ENCODE assay signal across 17 mouse cellular contexts in genomic region chr16:43253077-43253476, GRCm38 (mm10).
DNase-seq lines count a peak whose midpoint lies in the region; ATAC-seq lines count a peak whose summit lies in the region.
"Had no signal": no experiment of that assay in that cellular context is flagged by ENCODE, and none has a peak within 500 bp of the region (broad histone marks: within the 10 kb centered on the region; RNA-seq: fewer than 3 reads in every experiment).

No protein-coding gene starts in this region.

- no peaks in the 10 kb centered on the region for H3K36me3 ChIP-seq in forebrain, embryonic 13.5 days (ENCODE audit: poor library complexity, severe bottlenecking)
- H3K36me3 ChIP-seq in hindbrain, embryonic 11.5 days (ENCODE audit: control insufficient read depth, insufficient read depth, low read length): no peaks in the 10 kb centered on the region
- no peaks in the 10 kb centered on the region for H3K36me3 ChIP-seq in midbrain, embryonic 11.5 days (ENCODE audit: control insufficient read depth, insufficient read depth, low read length)
- H3K36me3 ChIP-seq: embryonic facial prominence, embryonic 12.5 days; hindbrain, embryonic 13.5 days; limb, embryonic 15.5 days had no signal

- H3K4me2 ChIP-seq in forebrain, embryonic 13.5 days: no peak overlapping the region
- H3K4me2 ChIP-seq in hindbrain, embryonic 11.5 days (replicated peaks; ENCODE audit: low read depth, low read length): no peak overlapping the region
- H3K4me2 ChIP-seq in midbrain, embryonic 11.5 days: no peak overlapping the region
- H3K4me2 ChIP-seq: embryonic facial prominence, embryonic 12.5 days; hindbrain, embryonic 13.5 days; limb, embryonic 15.5 days had no signal

- no peak overlapping the region for H3K9ac ChIP-seq in forebrain, embryonic 13.5 days
- H3K9ac ChIP-seq in hindbrain, embryonic 11.5 days (ENCODE audit: low read depth, low read length): no peak overlapping the region
- no peak overlapping the region for H3K9ac ChIP-seq in midbrain, embryonic 11.5 days (ENCODE audit: low read length)
- H3K9ac ChIP-seq: embryonic facial prominence, embryonic 12.5 days; hindbrain, embryonic 13.5 days; limb, embryonic 15.5 days had no signal

- 0 out of 2 replicates have a peak, but pooled peaks have one; percentile 23 for ATAC-seq in frontal cortex, adult (ENCODE audit: low TSS enrichment)
- ATAC-seq in forebrain, embryonic 13.5 days: no peak
- ATAC-seq in hindbrain, embryonic 11.5 days (ENCODE audit: low FRiP score): no peak
- ATAC-seq in midbrain, embryonic 11.5 days (ENCODE audit: low FRiP score): no peak
- ATAC-seq: intestine, postnatal 0 days had no signal

- DNase-seq in frontal cortex, postnatal 25 days (ENCODE audit: low spot score in 2 of 2): no peak
- DNase-seq in 3T3-L1 (ENCODE audit: low read depth, low spot score): peak; percentile 94
- DNase-seq in Muller cell, postnatal 12 days (ENCODE audit: inconsistent ontology term): peak; percentile 92
- peak; percentile 42 to 60 for DNase-seq in adrenal gland, postnatal 36 days
- DNase-seq in hindbrain, embryonic 11.5 days (ENCODE audit: low spot score): no peak
- DNase-seq in midbrain, embryonic 11.5 days (ENCODE audit: low spot score, missing footprints): no peak
- DNase-seq: cerebellum, adult 11-12 months; kidney, postnatal 10 days; layer of hippocampus, adult 9-11 months; lung, adult 2 months had no signal

- H3K27ac ChIP-seq in forebrain, embryonic 13.5 days: no peak overlapping the region
- no peak overlapping the region for H3K27ac ChIP-seq in hindbrain, embryonic 11.5 days (ENCODE audit: low read depth, low read length)
- no peak overlapping the region for H3K27ac ChIP-seq in midbrain, embryonic 11.5 days (ENCODE audit: low read depth, low read length)
- H3K27ac ChIP-seq: embryonic facial prominence, embryonic 12.5 days; hindbrain, embryonic 13.5 days; limb, embryonic 15.5 days had no signal

- WGBS in forebrain, embryonic 13.5 days: 52% methylated on average over 2 of the region's 2 CpGs
- 46% methylated on average over 2 of the region's 2 CpGs for WGBS in hindbrain, embryonic 11.5 days
- 60% methylated on average over 2 of the region's 2 CpGs for WGBS in midbrain, embryonic 11.5 days

- H3K9me3 ChIP-seq in forebrain, embryonic 13.5 days (replicated peaks): no peaks in the 10 kb centered on the region
- no peaks in the 10 kb centered on the region for H3K9me3 ChIP-seq in hindbrain, embryonic 11.5 days (ENCODE audit: control insufficient read depth, low read length)
- H3K9me3 ChIP-seq in midbrain, embryonic 11.5 days (ENCODE audit: control insufficient read depth, low read length): no peaks in the 10 kb centered on the region
- H3K9me3 ChIP-seq: embryonic facial prominence, embryonic 12.5 days; hindbrain, embryonic 13.5 days; limb, embryonic 15.5 days; megakaryocyte, embryonic 14.5 days had no signal

- no peaks in the 10 kb centered on the region for H3K4me1 ChIP-seq in forebrain, embryonic 13.5 days
- no peaks in the 10 kb centered on the region for H3K4me1 ChIP-seq in hindbrain, embryonic 11.5 days (replicated peaks; ENCODE audit: control insufficient read depth, insufficient read depth, low read length)
- 0 out of 2 replicates have a peak, but pooled peaks cover 2% of the 10 kb centered on the region for H3K4me1 ChIP-seq in midbrain, embryonic 11.5 days (ENCODE audit: control insufficient read depth, insufficient read depth, low read length)
- H3K4me1 ChIP-seq: embryonic facial prominence, embryonic 12.5 days; hindbrain, embryonic 13.5 days; limb, embryonic 15.5 days; megakaryocyte, embryonic 14.5 days had no signal

- no peak overlapping the region for H3K4me3 ChIP-seq in forebrain, embryonic 13.5 days
- H3K4me3 ChIP-seq in hindbrain, embryonic 11.5 days (ENCODE audit: low read depth, low read length): no peak overlapping the region
- H3K4me3 ChIP-seq in midbrain, embryonic 11.5 days (ENCODE audit: low read depth, low read length): no peak overlapping the region
- H3K4me3 ChIP-seq: embryonic facial prominence, embryonic 12.5 days; hindbrain, embryonic 13.5 days; limb, embryonic 15.5 days; megakaryocyte, embryonic 14.5 days had no signal

- H3K27me3 ChIP-seq in forebrain, embryonic 13.5 days: no peaks in the 10 kb centered on the region
- H3K27me3 ChIP-seq in hindbrain, embryonic 11.5 days (ENCODE audit: control insufficient read depth, insufficient read depth, low read length): no peaks in the 10 kb centered on the region
- no peaks in the 10 kb centered on the region for H3K27me3 ChIP-seq in midbrain, embryonic 11.5 days (ENCODE audit: control insufficient read depth, insufficient read depth, low read length)
- H3K27me3 ChIP-seq: embryonic facial prominence, embryonic 12.5 days; hindbrain, embryonic 13.5 days; limb, embryonic 15.5 days; megakaryocyte, embryonic 14.5 days had no signal

Comparison
In these comparisons a context has a peak if more than half of its experiments do, and no peak if none do; other contexts are left out.
1. DNase-seq: peak in 3T3-L1 (single experiment), Muller cell, postnatal 12 days (single experiment) and adrenal gland, postnatal 36 days (2 of 2); none in frontal cortex, postnatal 25 days (0 of 2), hindbrain, embryonic 11.5 days (single experiment) and midbrain, embryonic 11.5 days (single experiment).